Mouse (Mus musculus) spleen, adult 2 months (tissue): ENCODE data around the gene Gm45902. TPM values are rescaled to one million over a fixed set of nuclear protein-coding genes. Genes with fewer than 3 reads are reported as not detected.

Experiments used
- DNase-seq, 2 experiments: peaks; one replicate each; pipeline versions ENCODE4 v3.0.0 to v3.0.0-alpha.2; 2012 to 2021; ENCODE audit warnings: low spot score in 2 of 2, low read depth in 1 of 2
- H3K27ac ChIP-seq: fragments of 200-500 bp; 2 replicates; pipeline ENCODE4 v1.5.1; 2012; ENCODE audit warnings: low read length, inconsistent platforms; ENCODE audit not compliant: insufficient read depth
- H3K27me3 ChIP-seq: fragments of 200-500 bp; 2 replicates; pipeline ENCODE4 v1.6.1; 2012; ENCODE audit warnings: mild to moderate bottlenecking, moderate library complexity, low read length, inconsistent platforms; ENCODE audit not compliant: control insufficient read depth, insufficient read depth
- H3K36me3 ChIP-seq: fragments of 200-500 bp; 2 replicates; pipeline ENCODE4 v1.6.1; 2012; ENCODE audit warnings: mild to moderate bottlenecking, low read length, inconsistent platforms; ENCODE audit not compliant: control insufficient read depth, insufficient read depth
- H3K4me1 ChIP-seq: fragments of 200-500 bp; 2 replicates; pipeline ENCODE4 v1.6.1; 2011; ENCODE audit warnings: inconsistent platforms; ENCODE audit not compliant: control insufficient read depth, insufficient read depth, insufficient read length
- H3K4me3 ChIP-seq: fragments of 200-500 bp; 2 replicates; pipeline ENCODE4 v1.5.1; 2011; ENCODE audit warnings: mild to moderate bottlenecking, inconsistent platforms; ENCODE audit not compliant: insufficient read depth, insufficient read length; ENCODE audit errors: extremely low read depth
- CTCF ChIP-seq: fragments of 200-500 bp; IDR thresholded peaks from 2 replicates; pipeline ENCODE4 v1.5.1; 2011; ENCODE audit warnings: mild to moderate bottlenecking, inconsistent platforms; ENCODE audit not compliant: insufficient read depth, insufficient read length, insufficient replicate concordance; ENCODE audit errors: extremely low read depth
- POLR2A ChIP-seq: fragments of 200-500 bp; IDR thresholded peaks from 2 replicates; pipeline ENCODE4 v1.6.1; 2011; ENCODE audit warnings: low read depth, low read length, inconsistent platforms
- WGBS: fragments of 180-500 bp; shearing (Covaris S2); methylation state at CpG from one replicate; pipeline ENCODE4 v1.1.7; 2018; 5-methylcytosine and 5-hydroxymethylcytosine counted together
- polyA plus RNA-seq: library from polyadenylated mRNA; depleted of rRNA; stranded (reverse); fragments of >200 nt; gene quantifications from 2 replicates; pipeline ENCODE4 v1.2.3, GENCODE M21; 2012; rRNA removed

The Gm45902 gene
- polyA plus RNA-seq, 1 experiment: 1.5 TPM

GRCm38 (mm10) chr2:3474861-3475283 lies 37.7 kb downstream of the Gm45902 start, which contains the start of gene Suv39h2:
Gene Suv39h2, minus strand, starts transcription at chr2:3475031.
- no peaks in the 10 kb centered on the region for H3K36me3 ChIP-seq
- TF ChIP-seq POLR2A: peak; percentile 62
- TF ChIP-seq CTCF: no peak
- WGBS: under 1% methylated on average over 42 of the region's 42 CpGs
- no peaks in the 10 kb centered on the region for H3K27me3 ChIP-seq
- peak; percentile 86 to 98 for DNase-seq
- H3K27ac ChIP-seq: peak within 1 kb of the TSS; percentile 78
- peak within 1 kb of the TSS; percentile 71 for H3K4me3 ChIP-seq
- no peaks in the 10 kb centered on the region; the same call in 1 of the 2 replicates for H3K4me1 ChIP-seq

GRCm38 (mm10) chr2:3474361-3474805 lies 38.2 kb downstream of the Gm45902 start:
- Histone ChIP-seq H3K4me1 (no peaks in the 10 kb centered on the region; the same call in 1 of the 2 replicates), H3K4me3 (peak overlapping the region; percentile 71), H3K27ac (peak overlapping the region; percentile 12; the same call in 1 of the 2 replicates), H3K36me3 (no peaks in the 10 kb centered on the region), H3K27me3 (no peaks in the 10 kb centered on the region)
- peak; percentile 29 to 44 for DNase-seq
- no peak for TF ChIP-seq CTCF
- no peak for TF ChIP-seq POLR2A
- WGBS: under 1% methylated on average over 46 of the region's 46 CpGs

GRCm38 (mm10) chr2:3473891-3474290 lies 38.7 kb downstream of the Gm45902 start:
- H3K27ac ChIP-seq: no peak overlapping the region
- TF ChIP-seq POLR2A (no peak), CTCF (no peak)
- DNase-seq: no peak
- WGBS: 2% methylated on average over 12 of the region's 12 CpGs
- H3K36me3 ChIP-seq: no peaks in the 10 kb centered on the region
- H3K27me3 ChIP-seq: no peaks in the 10 kb centered on the region
- no peaks in the 10 kb centered on the region; the same call in 1 of the 2 replicates for H3K4me1 ChIP-seq
- H3K4me3 ChIP-seq: peak overlapping the region; percentile 71

GRCm38 (mm10) chr2:3456590-3456989 lies 56.0 kb downstream of the Gm45902 start:
- Histone ChIP-seq H3K4me3 (no peak overlapping the region), H3K4me1 (no peaks in the 10 kb centered on the region), H3K36me3 (peaks cover 23% of the 10 kb centered on the region), H3K27ac (no peak overlapping the region), H3K27me3 (no peaks in the 10 kb centered on the region)
- WGBS: 93% methylated on average over 4 of the region's 4 CpGs
- DNase-seq: no peak
- TF ChIP-seq CTCF (no peak), POLR2A (no peak)

Other genes starting within 250 kb of the Gm45902 start
- gene Nmt2, start 228.6 kb downstream of the Gm45902 start, polyA plus RNA-seq: 2.8 and 3.5 TPM in 2 replicates
- 1.9 and 2.3 TPM in 2 replicates for gene Rpp38, start 180.1 kb downstream of the Gm45902 start, polyA plus RNA-seq
- gene Acbd7, start 176.6 kb downstream of the Gm45902 start, polyA plus RNA-seq: not detected in 2 replicates
- gene Olah, start 115.6 kb downstream of the Gm45902 start, polyA plus RNA-seq: not detected in 2 replicates
- gene Meig1, start 90.1 kb downstream of the Gm45902 start, polyA plus RNA-seq: not detected in 2 replicates
- gene Dclre1c, start 88.7 kb downstream of the Gm45902 start, polyA plus RNA-seq: 4.0 and 4.9 TPM in 2 replicates
- gene Suv39h2, start 37.8 kb downstream of the Gm45902 start, polyA plus RNA-seq: 0.58 and 1.1 TPM in 2 replicates
- 22.0 and 23.0 TPM in 2 replicates for gene Hspa14, start within 50 bp of the Gm45902 start, polyA plus RNA-seq
- 0.22 and 0.35 TPM in 2 replicates for gene Cdnf, start 240 bp upstream of the Gm45902 start, polyA plus RNA-seq
- gene Fam107b, start 57.7 kb upstream of the Gm45902 start, polyA plus RNA-seq: 25.9 and 46.4 TPM in 2 replicates